Mouse (Mus musculus): ENCODE measurements at regions not wholly inside any gene's neighbourhood (a gene's known extent, or its start where the extent isn't known, plus 50 kb on each side); places are given as distances from the start of the nearest gene placed in this dataset.

DNA sequence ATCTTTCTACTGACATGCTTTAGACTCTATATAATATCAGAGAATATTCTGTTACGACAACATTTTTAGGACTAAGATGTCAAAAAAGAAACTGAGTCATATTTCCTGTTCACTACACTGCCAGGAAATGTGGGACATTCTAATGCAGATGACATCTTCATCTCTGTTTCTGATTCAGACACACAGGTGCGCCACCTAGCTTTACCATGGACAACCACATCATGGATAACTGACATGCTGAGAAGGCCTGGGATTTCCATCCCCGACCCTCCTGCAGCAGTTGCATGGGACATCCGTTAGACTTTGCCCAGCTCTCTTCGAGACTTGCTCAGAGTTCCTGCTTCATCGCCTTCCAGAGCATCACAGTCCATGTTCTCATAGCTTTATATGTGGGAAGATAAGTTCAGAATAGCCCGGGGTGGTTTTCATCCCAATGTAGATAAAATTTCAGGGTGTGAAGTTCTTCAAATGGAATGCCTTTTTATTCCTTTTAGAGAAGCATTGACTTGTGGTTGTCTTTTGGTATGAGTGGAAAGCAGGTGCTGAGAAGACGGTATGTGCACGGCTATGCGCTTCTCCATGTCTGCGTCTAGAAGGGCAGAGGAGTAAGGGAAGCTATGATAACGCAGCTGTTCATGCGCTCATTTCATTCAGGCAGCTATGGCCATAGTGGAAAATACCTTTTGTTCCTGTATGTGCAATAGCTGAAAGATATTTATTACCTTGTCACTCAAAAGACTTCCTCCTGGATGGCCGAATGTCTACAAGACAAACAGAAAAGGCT lies 188.8 kb downstream of the Dact1 start:
- Histone ChIP-seq H3K27ac (ENCODE audit: low read depth, low read length) (no peak overlapping the region), H3K9me3 (replicated peaks; ENCODE audit: control insufficient read depth, low read length) (no peaks in the 10 kb centered on the region), H3K36me3 (ENCODE audit: control insufficient read depth, insufficient read depth, low read length) (no peaks in the 10 kb centered on the region), H3K4me2 (no peak overlapping the region), H3K27me3 (ENCODE audit: control insufficient read depth, insufficient read depth, low read length) (no peaks in the 10 kb centered on the region), H3K9ac (ENCODE audit: low read depth, low read length) (no peak overlapping the region), H3K4me3 (ENCODE audit: low read depth, low read length) (no peak overlapping the region), H3K4me1 (ENCODE audit: control insufficient read depth, insufficient read depth, low read length) (0 out of 2 replicates have a peak, but pooled peaks cover 3% of the 10 kb centered on the region)
- 67% methylated on average over 14 of the region's 14 CpGs for WGBS (ENCODE audit: insufficient replicate concordance)
- ATAC-seq (replicated peaks; ENCODE audit: insufficient number of reproducible peaks, low FRiP score, low TSS enrichment), result no peak

GRCm38 (mm10) chr12:71501299-71501810 lies 191.7 kb downstream of the Dact1 start:
- no peaks in the 10 kb centered on the region for H3K4me1 ChIP-seq (ENCODE audit: control insufficient read depth, insufficient read depth, low read length)
- H3K9me3 ChIP-seq (replicated peaks; ENCODE audit: control insufficient read depth, low read length), result no peaks in the 10 kb centered on the region
- H3K27ac ChIP-seq (ENCODE audit: low read depth, low read length), result no peak overlapping the region
- no peaks in the 10 kb centered on the region for H3K36me3 ChIP-seq (ENCODE audit: control insufficient read depth, insufficient read depth, low read length)
- no peak for ATAC-seq (replicated peaks; ENCODE audit: insufficient number of reproducible peaks, low FRiP score, low TSS enrichment)
- no peak overlapping the region for H3K4me2 ChIP-seq
- no peak overlapping the region for H3K4me3 ChIP-seq (ENCODE audit: low read depth, low read length)
- no peak overlapping the region for H3K9ac ChIP-seq (ENCODE audit: low read depth, low read length)
- 26% methylated on average over 7 of the region's 7 CpGs for WGBS (ENCODE audit: insufficient replicate concordance)
- H3K27me3 ChIP-seq (ENCODE audit: control insufficient read depth, insufficient read depth, low read length), result no peaks in the 10 kb centered on the region

- Histone ChIP-seq H3K27me3 (ENCODE audit: control insufficient read depth, insufficient read depth, low read length) (no peaks in the 10 kb centered on the region), H3K4me3 (ENCODE audit: low read depth, low read length) (no peak overlapping the region), H3K9ac (ENCODE audit: low read depth, low read length) (no peak overlapping the region), H3K9me3 (replicated peaks; ENCODE audit: control insufficient read depth, low read length) (no peaks in the 10 kb centered on the region), H3K36me3 (ENCODE audit: control insufficient read depth, insufficient read depth, low read length) (no peaks in the 10 kb centered on the region), H3K4me1 (ENCODE audit: control insufficient read depth, insufficient read depth, low read length) (no peaks in the 10 kb centered on the region), H3K27ac (ENCODE audit: low read depth, low read length) (no peak overlapping the region), H3K4me2 (no peak overlapping the region)
- no peak for ATAC-seq (replicated peaks; ENCODE audit: insufficient number of reproducible peaks, low FRiP score, low TSS enrichment)
- WGBS (ENCODE audit: insufficient replicate concordance), result 69% methylated on average over 11 of the region's 11 CpGs
Observed at GRCm38 (mm10) chr12:71503265-71503664, 193.6 kb downstream of the Dact1 start.

DNA sequence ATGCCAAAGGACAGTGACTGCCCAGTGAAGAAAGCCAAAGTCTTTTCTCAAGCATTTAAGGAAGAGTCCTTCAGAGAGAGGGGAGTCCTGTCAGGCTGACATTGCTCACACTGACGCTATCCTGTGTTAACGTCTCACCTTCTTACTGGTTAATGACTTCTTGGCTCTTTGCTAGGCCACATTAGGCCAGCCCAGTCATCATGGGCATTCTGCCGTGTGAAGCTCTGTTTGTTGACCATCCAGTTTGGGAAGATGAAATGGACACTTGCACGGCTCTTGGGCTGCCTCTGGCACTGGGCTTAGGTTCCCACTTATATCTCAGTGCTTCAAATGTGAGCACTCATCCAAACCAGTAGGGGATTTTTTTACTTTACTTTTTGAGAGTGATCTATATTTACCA lies 196.5 kb downstream of the Dact1 start:
- Histone ChIP-seq H3K36me3 (ENCODE audit: control insufficient read depth, insufficient read depth, low read length) (no peaks in the 10 kb centered on the region), H3K27ac (ENCODE audit: low read depth, low read length) (no peak overlapping the region), H3K27me3 (ENCODE audit: control insufficient read depth, insufficient read depth, low read length) (no peaks in the 10 kb centered on the region), H3K4me2 (no peak overlapping the region), H3K9me3 (replicated peaks; ENCODE audit: control insufficient read depth, low read length) (no peaks in the 10 kb centered on the region), H3K4me3 (ENCODE audit: low read depth, low read length) (no peak overlapping the region), H3K9ac (ENCODE audit: low read depth, low read length) (no peak overlapping the region), H3K4me1 (ENCODE audit: control insufficient read depth, insufficient read depth, low read length) (no peaks in the 10 kb centered on the region)
- WGBS (ENCODE audit: insufficient replicate concordance), result 48% methylated on average over 4 of the region's 4 CpGs
- no peak for ATAC-seq (replicated peaks; ENCODE audit: insufficient number of reproducible peaks, low FRiP score, low TSS enrichment)

GRCm38 (mm10) chr12:71506716-71507115 lies 197.0 kb downstream of the Dact1 start:
- Histone ChIP-seq H3K4me3 (ENCODE audit: low read depth, low read length) (no peak overlapping the region), H3K9me3 (replicated peaks; ENCODE audit: control insufficient read depth, low read length) (no peaks in the 10 kb centered on the region), H3K27me3 (ENCODE audit: control insufficient read depth, insufficient read depth, low read length) (no peaks in the 10 kb centered on the region), H3K36me3 (ENCODE audit: control insufficient read depth, insufficient read depth, low read length) (no peaks in the 10 kb centered on the region), H3K9ac (ENCODE audit: low read depth, low read length) (no peak overlapping the region), H3K4me1 (ENCODE audit: control insufficient read depth, insufficient read depth, low read length) (no peaks in the 10 kb centered on the region), H3K27ac (ENCODE audit: low read depth, low read length) (no peak overlapping the region), H3K4me2 (no peak overlapping the region)
- no peak for ATAC-seq (replicated peaks; ENCODE audit: insufficient number of reproducible peaks, low FRiP score, low TSS enrichment)
- WGBS (ENCODE audit: insufficient replicate concordance), result 63% methylated on average over 1 of the region's 1 CpGs

DNA sequence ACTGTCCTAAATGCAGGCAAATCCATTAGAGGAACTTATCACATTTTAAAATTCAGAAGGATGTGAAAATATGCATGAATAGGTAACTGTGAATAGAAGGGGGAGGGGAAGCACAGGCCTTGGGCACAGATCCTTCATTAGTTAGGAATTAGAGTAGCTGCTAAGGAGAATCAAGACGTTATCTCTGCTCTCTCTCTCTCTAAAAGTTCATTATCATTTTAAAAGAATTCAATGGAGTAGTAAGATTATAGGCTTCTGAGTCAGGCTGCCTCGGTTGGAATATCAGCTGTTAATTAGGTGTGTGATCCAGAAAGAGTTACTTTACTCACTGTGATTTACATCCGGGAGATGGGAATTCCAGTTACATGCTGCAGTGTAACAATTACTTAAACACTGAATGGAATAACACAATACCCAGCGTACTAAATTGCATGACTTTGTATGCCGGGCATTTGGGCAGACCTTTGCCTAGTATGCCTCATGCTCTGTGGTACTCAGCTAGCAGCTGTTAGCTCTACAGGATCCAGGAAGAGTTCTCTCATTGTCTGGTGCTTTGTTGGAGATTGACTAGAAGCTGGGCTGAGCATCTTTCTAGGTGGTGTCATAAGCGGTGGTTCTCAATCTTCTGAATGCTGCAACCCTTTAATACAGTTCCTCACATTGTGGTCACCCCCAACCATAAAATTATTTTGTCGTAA lies 203.4 kb downstream of the Dact1 start:
- Histone ChIP-seq H3K36me3 (ENCODE audit: control insufficient read depth, insufficient read depth, low read length) (no peaks in the 10 kb centered on the region), H3K27me3 (ENCODE audit: control insufficient read depth, insufficient read depth, low read length) (no peaks in the 10 kb centered on the region), H3K4me3 (ENCODE audit: low read depth, low read length) (no peak overlapping the region), H3K9me3 (replicated peaks; ENCODE audit: control insufficient read depth, low read length) (no peaks in the 10 kb centered on the region), H3K27ac (ENCODE audit: low read depth, low read length) (no peak overlapping the region), H3K9ac (ENCODE audit: low read depth, low read length) (no peak overlapping the region), H3K4me2 (no peak overlapping the region), H3K4me1 (ENCODE audit: control insufficient read depth, insufficient read depth, low read length) (no peaks in the 10 kb centered on the region)
- WGBS (ENCODE audit: insufficient replicate concordance), result 57% methylated on average over 7 of the region's 7 CpGs
- no peak for ATAC-seq (replicated peaks; ENCODE audit: insufficient number of reproducible peaks, low FRiP score, low TSS enrichment)

- Histone ChIP-seq H3K27ac (ENCODE audit: low read depth, low read length) (no peak overlapping the region), H3K36me3 (ENCODE audit: control insufficient read depth, insufficient read depth, low read length) (no peaks in the 10 kb centered on the region), H3K4me3 (ENCODE audit: low read depth, low read length) (no peak overlapping the region), H3K27me3 (ENCODE audit: control insufficient read depth, insufficient read depth, low read length) (no peaks in the 10 kb centered on the region), H3K4me1 (ENCODE audit: control insufficient read depth, insufficient read depth, low read length) (no peaks in the 10 kb centered on the region), H3K4me2 (no peak overlapping the region), H3K9ac (ENCODE audit: low read depth, low read length) (no peak overlapping the region), H3K9me3 (replicated peaks; ENCODE audit: control insufficient read depth, low read length) (no peaks in the 10 kb centered on the region)
- WGBS (ENCODE audit: insufficient replicate concordance), result 34% methylated on average over 1 of the region's 1 CpGs
- no peak for ATAC-seq (replicated peaks; ENCODE audit: insufficient number of reproducible peaks, low FRiP score, low TSS enrichment)
Observed at GRCm38 (mm10) chr12:71519520-71519919, 209.8 kb downstream of the Dact1 start.

- no peaks in the 10 kb centered on the region for H3K4me1 ChIP-seq (ENCODE audit: control insufficient read depth, insufficient read depth, low read length)
- H3K27ac ChIP-seq (ENCODE audit: low read depth, low read length), result no peak overlapping the region
- H3K9me3 ChIP-seq (replicated peaks; ENCODE audit: control insufficient read depth, low read length), result no peaks in the 10 kb centered on the region
- no peak overlapping the region for H3K4me2 ChIP-seq
- no peaks in the 10 kb centered on the region for H3K27me3 ChIP-seq (ENCODE audit: control insufficient read depth, insufficient read depth, low read length)
- no peak overlapping the region for H3K9ac ChIP-seq (ENCODE audit: low read depth, low read length)
- ATAC-seq (replicated peaks; ENCODE audit: insufficient number of reproducible peaks, low FRiP score, low TSS enrichment), result no peak
- WGBS (ENCODE audit: insufficient replicate concordance), result 80% methylated on average over 3 of the region's 3 CpGs
- no peak overlapping the region for H3K4me3 ChIP-seq (ENCODE audit: low read depth, low read length)
- no peaks in the 10 kb centered on the region for H3K36me3 ChIP-seq (ENCODE audit: control insufficient read depth, insufficient read depth, low read length)
Observed at GRCm38 (mm10) chr12:71521936-71522335, 212.3 kb downstream of the Dact1 start.
